Mouse (Mus musculus) hindbrain, embryonic 10.5 days (tissue): Measurements from ENCODE around the gene Spint5. TPM values are rescaled to one million over a fixed set of nuclear protein-coding genes. Genes with fewer than 3 reads are reported as not detected.

ENCODE experiments used
- DNase-seq: peaks from one replicate; pipeline ENCODE4 v3.0.0-alpha.2; 2017; ENCODE audit warnings: low spot score
- H3K27ac ChIP-seq: fragments of 300-500 bp; sonication (generic); 2 replicates; pipeline ENCODE4 v1.5.1; 2016; ENCODE audit warnings: mild to moderate bottlenecking, moderate library complexity
- H3K27me3 ChIP-seq: fragments of 300-500 bp; sonication (generic); 2 replicates; pipeline ENCODE4 v1.6.1; 2016; ENCODE audit warnings: mild to moderate bottlenecking; ENCODE audit not compliant: poor library complexity, insufficient read depth, severe bottlenecking
- H3K36me3 ChIP-seq: fragments of 300-500 bp; sonication (generic); 2 replicates; pipeline ENCODE4 v1.6.1; 2016; ENCODE audit warnings: mild to moderate bottlenecking, moderate library complexity
- H3K4me1 ChIP-seq: fragments of 300-500 bp; sonication (generic); replicated peaks from 2 replicates; pipeline ENCODE4 v1.6.1; 2016; ENCODE audit warnings: mild to moderate bottlenecking
- H3K4me3 ChIP-seq: fragments of 300-500 bp; sonication (generic); 2 replicates; pipeline ENCODE4 v1.5.1; 2016; ENCODE audit warnings: mild to moderate bottlenecking, moderate library complexity
- H3K9me3 ChIP-seq: fragments of 300-500 bp; sonication (generic); 2 replicates; pipeline ENCODE4 v1.6.1; 2016; ENCODE audit warnings: mild to moderate bottlenecking, moderate library complexity
- WGBS: fragments of 180-500 bp; shearing (Covaris S2); methylation state at CpG from one replicate; pipeline ENCODE4 v1.1.7; 2016; 5-methylcytosine and 5-hydroxymethylcytosine counted together
- polyA plus RNA-seq: library from polyadenylated mRNA; unstranded; fragments of >200 nt; fragmentation: Nextera tagmentation; extraction: Ambion mirVana; gene quantifications from 2 replicates; pipeline ENCODE4 v1.2.1, GENCODE M21; 2016

Spint5 gene
- polyA plus RNA-seq, 1 experiment from 2014 or later: not detected

- no peak overlapping the region for H3K4me3 ChIP-seq
- no peaks in the 10 kb centered on the region for H3K9me3 ChIP-seq
- WGBS: 81% methylated on average over 3 of the region's 3 CpGs
- H3K27ac ChIP-seq: no peak overlapping the region
- DNase-seq: no peak
- H3K4me1 ChIP-seq: peaks cover 18% of the 10 kb centered on the region
- H3K27me3 ChIP-seq: no peaks in the 10 kb centered on the region
- H3K36me3 ChIP-seq: peaks cover 72% of the 10 kb centered on the region
These were observed 50.7 kb downstream of the Spint5 start for GRCm38 (mm10) chr2:164765841-164766240.

Other genes starting within 250 kb of the Spint5 start
- not detected in 2 replicates for gene Trp53tg5, start 241.6 kb upstream of the Spint5 start, polyA plus RNA-seq
- gene Dbndd2, start 229.2 kb upstream of the Spint5 start, polyA plus RNA-seq: 1.9 and 3.3 TPM in 2 replicates
- 39.7 and 48.8 TPM in 2 replicates for gene Pigt, start 217.8 kb upstream of the Spint5 start, polyA plus RNA-seq
- 27.6 and 64.4 TPM in 2 replicates for gene Wfdc2, start 152.9 kb upstream of the Spint5 start, polyA plus RNA-seq
- not detected in 2 replicates for gene Spint3, start 141.8 kb upstream of the Spint5 start, polyA plus RNA-seq
- not detected in 2 replicates for gene Wfdc6a, start 129.9 kb upstream of the Spint5 start, polyA plus RNA-seq
- not detected in 2 replicates for gene Eppin, start 121.7 kb upstream of the Spint5 start, polyA plus RNA-seq
- gene Wfdc6b, start 101.8 kb upstream of the Spint5 start, polyA plus RNA-seq: not detected in 2 replicates
- gene Wfdc8, start 101.7 kb upstream of the Spint5 start, polyA plus RNA-seq: not detected in 2 replicates
- not detected in 2 replicates for gene Wfdc16, start 76.5 kb upstream of the Spint5 start, polyA plus RNA-seq
- 0.51 TPM in 1 of 2 replicates, not detected in the other for gene Wfdc10, start 59.3 kb upstream of the Spint5 start, polyA plus RNA-seq
- not detected in 2 replicates for gene Wfdc9, start 58.7 kb upstream of the Spint5 start, polyA plus RNA-seq
- not detected in 2 replicates for gene Wfdc11, start 41.2 kb upstream of the Spint5 start, polyA plus RNA-seq
- 0.15 TPM in 1 of 2 replicates, not detected in the other for gene Wfdc13, start 30.2 kb upstream of the Spint5 start, polyA plus RNA-seq
- gene Spint4, start 16.8 kb upstream of the Spint5 start, polyA plus RNA-seq: not detected in 2 replicates
- gene Wfdc3, start 30.6 kb downstream of the Spint5 start, polyA plus RNA-seq: 0.85 and 1.4 TPM in 2 replicates
- 81.3 and 87.4 TPM in 2 replicates for gene Dnttip1, start 30.7 kb downstream of the Spint5 start, polyA plus RNA-seq
- gene Ube2c, start 54.6 kb downstream of the Spint5 start, polyA plus RNA-seq: 588 and 602 TPM in 2 replicates
- not detected in 2 replicates for gene Tnnc2, start 64.7 kb downstream of the Spint5 start, polyA plus RNA-seq
- gene Snx21, start 70.5 kb downstream of the Spint5 start, polyA plus RNA-seq: 10.8 and 13.7 TPM in 2 replicates
- gene Acot8, start 89.6 kb downstream of the Spint5 start, polyA plus RNA-seq: 16.5 and 17.7 TPM in 2 replicates
- gene Zswim3, start 89.8 kb downstream of the Spint5 start, polyA plus RNA-seq: 9.3 and 12.4 TPM in 2 replicates
- 25.1 and 27.5 TPM in 2 replicates for gene Zswim1, start 107.4 kb downstream of the Spint5 start, polyA plus RNA-seq
- gene Spata25, start 113.2 kb downstream of the Spint5 start, polyA plus RNA-seq: not detected in 2 replicates
- 98.2 and 104 TPM in 2 replicates for gene Ctsa, start 117.6 kb downstream of the Spint5 start, polyA plus RNA-seq
- gene Neurl2, start 118.2 kb downstream of the Spint5 start, polyA plus RNA-seq: 4.3 and 5.1 TPM in 2 replicates
- 47.2 and 78.1 TPM in 2 replicates for gene Pltp, start 142.4 kb downstream of the Spint5 start, polyA plus RNA-seq
- 76.1 and 88.4 TPM in 2 replicates for gene Pcif1, start 164.0 kb downstream of the Spint5 start, polyA plus RNA-seq
- gene Zfp335, start 196.5 kb downstream of the Spint5 start, polyA plus RNA-seq: 15.3 and 18.4 TPM in 2 replicates
- gene Mmp9, start 225.5 kb downstream of the Spint5 start, polyA plus RNA-seq: 0.56 and 1.2 TPM in 2 replicates
- gene Slc12a5, start 245.5 kb downstream of the Spint5 start, polyA plus RNA-seq: 3.1 and 5.1 TPM in 2 replicates